Mouse (Mus musculus) liver, embryonic 16.5 days (tissue): ENCODE measurements at regions not wholly inside any gene's neighbourhood (a gene's known extent, or its start where the extent isn't known, plus 50 kb on each side); places are given as distances from the start of the nearest gene placed in this dataset.
"Not testable (repeated sequence)": the region's sequence is repeated elsewhere in the genome, so short reads cannot be mapped to it uniquely, and the experiment has no call there.

ENCODE experiments used
- ATAC-seq: fragments of 200-750 bp; cut with Nextera tagmentation; 2 replicates; pipeline ENCODE4 v1.8.0; 2017; ENCODE audit warnings: low read depth, mild to moderate bottlenecking, moderate number of reproducible peaks, moderate library complexity
- H3K27ac ChIP-seq: fragments of 300-500 bp; sonication (generic); 2 replicates; pipeline ENCODE4 v1.5.1; 2014; ENCODE audit warnings: mild to moderate bottlenecking, low read length
- H3K27me3 ChIP-seq: fragments of 300-500 bp; sonication (generic); 2 replicates; pipeline ENCODE4 v1.6.1; 2014; ENCODE audit warnings: low read depth, low read length, mixed read lengths; ENCODE audit not compliant: control insufficient read depth, insufficient read depth
- H3K36me3 ChIP-seq: fragments of 300-500 bp; sonication (generic); 2 replicates; pipeline ENCODE4 v1.6.1; 2014; ENCODE audit warnings: mild to moderate bottlenecking; ENCODE audit not compliant: control insufficient read depth, insufficient read depth
- H3K4me1 ChIP-seq: fragments of 300-500 bp; sonication (generic); 2 replicates; pipeline ENCODE4 v1.6.1; 2014; ENCODE audit warnings: low read depth, low read length, mixed read lengths; ENCODE audit not compliant: control insufficient read depth
- H3K4me2 ChIP-seq: fragments of 300-500 bp; sonication (generic); 2 replicates; pipeline ENCODE4 v1.6.1; 2014; ENCODE audit warnings: low read depth, low read length, mixed read lengths
- H3K4me3 ChIP-seq: fragments of 300-500 bp; sonication (generic); 2 replicates; pipeline ENCODE4 v1.5.1; 2014; ENCODE audit warnings: low read depth, mild to moderate bottlenecking, low read length
- H3K9ac ChIP-seq: fragments of 300-500 bp; sonication (generic); 2 replicates; pipeline ENCODE4 v1.6.1; 2014; ENCODE audit warnings: low read depth, low read length
- H3K9me3 ChIP-seq: fragments of 300-500 bp; sonication (generic); replicated peaks from 2 replicates; pipeline ENCODE4 v1.6.1; 2016; ENCODE audit warnings: low read length; ENCODE audit not compliant: control insufficient read depth
- WGBS: fragments of 180-500 bp; shearing (Covaris S2); extraction: QIAGEN DNeasy Blood & Tissue Kit; methylation state at CpG from one replicate; pipeline ENCODE4 v1.1.7; 2014; ENCODE audit not compliant: insufficient replicate concordance; 5-methylcytosine and 5-hydroxymethylcytosine counted together

DNA sequence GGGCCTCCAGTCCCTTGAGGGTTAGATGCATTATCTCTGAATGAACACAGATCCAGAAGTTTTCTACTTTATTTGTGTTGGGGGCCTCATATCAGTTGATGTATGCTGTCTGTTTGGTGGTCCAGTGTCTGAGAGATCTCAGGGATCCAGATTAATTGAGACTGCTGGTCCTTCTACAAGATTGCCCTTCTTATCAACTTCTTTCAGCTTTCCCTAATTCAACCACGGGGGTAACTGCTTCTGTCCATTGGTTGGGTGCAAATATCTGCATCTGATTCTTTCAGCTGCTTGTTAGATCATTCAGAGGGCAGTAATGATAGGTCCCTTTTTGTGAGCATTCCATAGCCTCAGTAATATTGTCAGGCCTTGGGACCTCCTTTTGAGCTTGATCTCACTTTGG lies 603.4 kb downstream of the Nova1 start:
- H3K4me3 ChIP-seq, H3K4me1 ChIP-seq, H3K27ac ChIP-seq, H3K9ac ChIP-seq, H3K4me2 ChIP-seq, ATAC-seq, H3K36me3 ChIP-seq, H3K27me3 ChIP-seq, H3K9me3 ChIP-seq: not testable (repeated sequence)
- 59% methylated on average over 1 of the region's 1 CpGs for WGBS

DNA sequence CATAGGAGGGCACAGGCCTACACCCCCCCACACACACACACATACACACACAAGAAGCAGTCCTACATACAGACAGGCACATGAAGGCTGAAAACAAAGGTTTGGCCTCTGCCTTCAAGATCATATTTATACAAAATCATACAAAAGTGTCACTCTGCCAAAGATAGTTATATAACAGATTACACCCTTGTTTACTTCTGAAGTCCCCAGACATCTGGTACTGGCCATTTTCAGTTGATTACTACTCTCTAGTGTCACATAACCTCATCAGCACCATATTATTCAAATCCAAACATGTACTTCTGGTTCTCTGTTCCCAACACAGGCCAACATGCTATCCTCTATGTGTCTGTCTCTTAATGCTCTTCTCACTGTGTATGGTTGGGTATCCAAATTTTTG lies 619.7 kb downstream of the Nova1 start:
- no peaks in the 10 kb centered on the region for H3K27me3 ChIP-seq
- H3K9ac ChIP-seq, result no peak overlapping the region
- no peaks in the 10 kb centered on the region for H3K36me3 ChIP-seq
- no peak overlapping the region for H3K4me2 ChIP-seq
- no peak overlapping the region for H3K4me3 ChIP-seq
- no peaks in the 10 kb centered on the region for H3K9me3 ChIP-seq
- H3K4me1 ChIP-seq, result no peaks in the 10 kb centered on the region
- ATAC-seq, result no peak
- no peak overlapping the region for H3K27ac ChIP-seq

DNA sequence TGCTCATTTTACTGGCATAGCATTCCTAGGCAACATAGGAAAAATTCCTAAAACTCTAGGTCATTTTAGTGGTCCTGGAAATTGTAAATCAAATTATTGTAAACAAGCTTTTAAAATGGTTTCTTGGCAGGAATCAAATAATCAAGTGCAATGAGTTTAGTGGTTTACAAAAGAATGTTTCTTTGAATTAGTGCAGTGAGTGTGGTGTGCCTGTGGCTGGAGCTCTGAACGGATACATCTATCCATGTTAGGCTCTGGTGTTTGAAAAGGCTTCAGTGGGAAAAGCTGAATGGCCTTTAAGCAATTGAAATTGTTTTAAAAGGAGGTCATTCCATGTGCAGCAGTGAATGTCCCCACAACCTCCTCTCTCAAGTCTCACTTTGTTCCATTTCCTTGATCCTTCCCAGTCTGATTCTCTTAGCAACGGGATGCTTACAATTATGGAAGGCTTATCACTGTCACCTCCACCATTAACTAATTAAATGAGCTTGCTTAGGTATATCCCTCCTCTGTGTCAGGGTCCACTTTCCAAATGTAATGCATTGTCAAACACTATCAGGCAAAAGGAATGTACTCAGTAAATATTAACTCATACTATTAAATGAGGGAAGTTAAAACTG lies 621.1 kb downstream of the Nova1 start:
- Histone ChIP-seq H3K9me3 (no peaks in the 10 kb centered on the region), H3K36me3 (no peaks in the 10 kb centered on the region), H3K4me3 (no peak overlapping the region), H3K4me1 (no peaks in the 10 kb centered on the region), H3K27ac (no peak overlapping the region), H3K27me3 (no peaks in the 10 kb centered on the region), H3K4me2 (no peak overlapping the region), H3K9ac (no peak overlapping the region)
- ATAC-seq, result no peak
- 41% methylated on average over 2 of the region's 2 CpGs for WGBS

DNA sequence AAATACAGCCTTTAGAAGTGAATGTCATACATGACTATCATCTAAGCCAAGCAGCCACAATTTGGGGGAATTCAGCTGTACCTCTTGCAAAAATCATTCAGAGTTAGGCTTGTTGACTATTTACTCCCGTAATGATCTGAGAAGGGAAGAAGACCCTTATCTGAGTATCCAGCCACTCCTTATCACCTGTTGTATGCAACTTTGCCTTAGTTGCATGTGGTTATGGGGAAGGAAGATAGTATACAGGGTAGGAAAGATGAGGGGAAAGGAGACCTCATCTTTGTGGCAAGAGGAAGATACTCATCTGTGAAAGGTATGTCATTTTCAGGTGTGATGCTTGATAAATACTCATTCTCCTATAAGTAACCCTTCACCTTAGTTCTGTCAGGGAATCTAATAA lies 624.6 kb downstream of the Nova1 start:
- Histone ChIP-seq H3K4me3 (no peak overlapping the region), H3K9ac (no peak overlapping the region), H3K9me3 (no peaks in the 10 kb centered on the region), H3K4me1 (no peaks in the 10 kb centered on the region), H3K27ac (no peak overlapping the region), H3K4me2 (no peak overlapping the region), H3K36me3 (no peaks in the 10 kb centered on the region), H3K27me3 (no peaks in the 10 kb centered on the region)
- WGBS, result 66% methylated on average over 1 of the region's 1 CpGs
- ATAC-seq, result no peak
